Mouse (Mus musculus) thymus, adult 2 months (tissue): ENCODE results near the gene Gm4307. TPM values are rescaled to one million over a fixed set of nuclear protein-coding genes. Genes with fewer than 3 reads are reported as not detected.
"Not testable (repeated sequence)": the region's sequence is repeated elsewhere in the genome, so short reads cannot be mapped to it uniquely, and the experiment has no call there.

ENCODE experiments used
- DNase-seq: peaks from one replicate; pipeline ENCODE4 v3.0.0; 2021
- H3K27ac ChIP-seq: fragments of 200-500 bp; 2 replicates; pipeline ENCODE4 v1.5.1; 2012; ENCODE audit warnings: low read length, control low read depth; ENCODE audit not compliant: control insufficient read depth, insufficient read depth
- H3K27me3 ChIP-seq: fragments of 200-500 bp; 2 replicates; pipeline ENCODE4 v1.6.1; 2012; ENCODE audit warnings: mild to moderate bottlenecking, low read length, moderate library complexity, mixed read lengths; ENCODE audit not compliant: control insufficient read depth, insufficient read depth
- H3K36me3 ChIP-seq: fragments of 200-500 bp; 2 replicates; pipeline ENCODE4 v1.6.1; 2012; ENCODE audit warnings: mild to moderate bottlenecking, low read length, moderate library complexity; ENCODE audit not compliant: control insufficient read depth, insufficient read depth
- H3K4me1 ChIP-seq: fragments of 200-500 bp; replicated peaks from 2 replicates; pipeline ENCODE4 v1.6.1; 2012; ENCODE audit warnings: low read length; ENCODE audit not compliant: control insufficient read depth, insufficient read depth
- H3K4me3 ChIP-seq: fragments of 200-500 bp; 2 replicates; pipeline ENCODE4 v1.5.1; 2012; ENCODE audit warnings: mild to moderate bottlenecking, low read length, control low read depth, moderate library complexity; ENCODE audit not compliant: control insufficient read depth, insufficient read depth
- WGBS: fragments of 180-500 bp; shearing (Covaris S2); methylation state at CpG from one replicate; pipeline ENCODE4 v1.1.7; 2018; 5-methylcytosine and 5-hydroxymethylcytosine counted together
- polyA plus RNA-seq: library from polyadenylated mRNA; depleted of rRNA; stranded (reverse); fragments of >200 nt; gene quantifications from 2 replicates; pipeline ENCODE4 v1.2.3, GENCODE M21; 2012; rRNA removed

Gm4307 gene
- not detected in 2 replicates for polyA plus RNA-seq

DNA sequence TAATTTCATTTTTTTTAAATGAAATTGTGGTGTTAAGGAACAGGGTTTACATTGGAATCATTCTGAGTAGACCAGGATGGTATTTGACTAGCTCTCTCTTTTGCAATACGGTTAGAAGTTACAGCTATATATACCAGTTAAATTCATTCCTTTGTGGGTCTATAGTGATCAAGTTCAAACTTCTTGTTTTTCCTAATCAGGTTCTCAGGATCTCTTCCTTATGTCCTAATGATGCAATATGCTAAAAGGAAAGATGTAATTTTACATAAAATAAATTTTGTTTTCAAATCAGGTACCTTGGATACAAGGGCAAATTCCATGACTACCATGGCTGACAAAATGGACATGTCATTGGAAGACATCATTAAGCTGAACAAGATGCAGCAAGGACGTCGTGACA, at the start of gene Gm4307:
Gene Gm4307 (plus strand): TSS at position 301 of the 400 bp plus-strand sequence.
- H3K4me1 ChIP-seq, H3K36me3 ChIP-seq, H3K4me3 ChIP-seq, H3K27ac ChIP-seq, H3K27me3 ChIP-seq, DNase-seq: not testable (repeated sequence)
- WGBS = no CpG with 5 or more reads among the region's 3 CpGs

DNA sequence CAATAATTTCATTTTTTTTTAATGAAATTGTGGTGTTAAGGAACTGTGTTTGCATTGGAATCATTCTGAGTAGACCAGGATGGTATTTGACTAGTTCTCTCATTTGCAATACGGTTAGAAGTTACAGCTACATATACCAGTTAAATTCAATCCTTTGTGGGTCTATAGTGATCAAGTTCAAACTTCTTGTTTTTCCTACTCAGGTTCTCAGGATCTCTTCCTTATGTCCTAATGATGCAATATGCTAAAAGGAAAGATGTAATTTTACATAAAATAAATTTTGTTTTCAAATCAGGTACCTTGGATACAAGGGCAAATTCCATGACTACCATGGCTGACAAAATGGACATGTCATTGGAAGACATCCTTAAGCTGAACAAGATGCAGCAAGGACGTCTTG, 25.8 kb upstream of the Gm4307 start, which contains the start of gene Gm4301:
Gene Gm4301 (plus strand): TSS at position 301 of the 400 bp plus-strand sequence.
- H3K36me3 ChIP-seq, H3K4me3 ChIP-seq, H3K27me3 ChIP-seq, H3K27ac ChIP-seq, H3K4me1 ChIP-seq, DNase-seq: not testable (repeated sequence)
- WGBS = no CpG with 5 or more reads among the region's 2 CpGs

- H3K27me3 ChIP-seq, H3K36me3 ChIP-seq, DNase-seq, H3K27ac ChIP-seq, H3K4me1 ChIP-seq, H3K4me3 ChIP-seq: not testable (repeated sequence)
- no CpG with 5 or more reads among the region's 3 CpGs for WGBS
These were observed 20.6 kb upstream of the Gm4307 start, which contains the start of gene Gm4302 for GRCm38 (mm10) chr10:100340536-100340935. Gene Gm4302 (plus strand): TSS chr10:100340836.

GRCm38 (mm10) chr10:100345672-100346071, 15.5 kb upstream of the Gm4307 start, which contains the start of gene Gm4303:
Gene Gm4303 (plus strand): TSS chr10:100345972.
- not testable (repeated sequence) for H3K4me3 ChIP-seq, H3K27me3 ChIP-seq, H3K36me3 ChIP-seq, H3K27ac ChIP-seq, H3K4me1 ChIP-seq, DNase-seq
- no CpG with 5 or more reads among the region's 3 CpGs for WGBS

DNA sequence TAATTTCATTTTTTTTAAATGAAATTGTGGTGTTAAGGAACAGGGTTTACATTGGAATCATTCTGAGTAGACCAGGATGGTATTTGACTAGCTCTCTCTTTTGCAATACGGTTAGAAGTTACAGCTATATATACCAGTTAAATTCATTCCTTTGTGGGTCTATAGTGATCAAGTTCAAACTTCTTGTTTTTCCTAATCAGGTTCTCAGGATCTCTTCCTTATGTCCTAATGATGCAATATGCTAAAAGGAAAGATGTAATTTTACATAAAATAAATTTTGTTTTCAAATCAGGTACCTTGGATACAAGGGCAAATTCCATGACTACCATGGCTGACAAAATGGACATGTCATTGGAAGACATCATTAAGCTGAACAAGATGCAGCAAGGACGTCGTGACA, 10.3 kb upstream of the Gm4307 start, which contains the start of gene Gm4305:
Gene Gm4305 (plus strand): TSS at position 301 of the 400 bp plus-strand sequence.
- H3K4me3 ChIP-seq, H3K27ac ChIP-seq, H3K36me3 ChIP-seq, H3K4me1 ChIP-seq, DNase-seq, H3K27me3 ChIP-seq: not testable (repeated sequence)
- no CpG with 5 or more reads among the region's 3 CpGs for WGBS

DNA sequence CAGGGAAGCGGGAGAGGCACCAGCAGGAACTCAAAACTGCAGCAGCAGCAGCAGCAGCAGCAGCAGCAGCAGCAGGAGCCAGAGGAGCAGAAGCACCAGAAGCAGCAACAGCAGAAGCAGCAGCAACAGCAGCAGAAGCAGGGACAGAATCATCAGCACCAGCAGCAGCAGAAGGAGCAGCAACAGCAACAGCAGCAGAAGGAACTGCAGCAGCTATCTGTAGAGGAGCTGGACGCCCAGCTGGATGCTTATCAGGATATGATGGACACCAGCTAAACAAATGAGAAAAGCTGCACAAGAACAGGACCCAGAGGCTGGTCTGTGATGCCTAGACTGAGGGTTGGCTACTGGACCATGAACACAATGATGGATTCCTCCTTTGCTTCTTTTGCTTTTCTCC, 4.3 kb upstream of the Gm4307 start:
- 83% methylated on average over 2 of the region's 2 CpGs for WGBS
- H3K4me1 ChIP-seq, H3K27ac ChIP-seq, H3K27me3 ChIP-seq, H3K4me3 ChIP-seq, H3K36me3 ChIP-seq: not testable (repeated sequence)
- peak; percentile 1 for DNase-seq

GRCm38 (mm10) chr10:100382460-100382859, 21.3 kb downstream of the Gm4307 start, which contains the start of gene Gm4312:
Gene Gm4312 (minus strand): TSS chr10:100382560.
- not testable (repeated sequence) for H3K27ac ChIP-seq, DNase-seq, H3K4me3 ChIP-seq, H3K27me3 ChIP-seq, H3K4me1 ChIP-seq, H3K36me3 ChIP-seq
- no CpG with 5 or more reads among the region's 2 CpGs for WGBS

- not testable (repeated sequence) for H3K4me1 ChIP-seq, H3K27me3 ChIP-seq, H3K36me3 ChIP-seq, DNase-seq, H3K4me3 ChIP-seq, H3K27ac ChIP-seq
- WGBS = 77% methylated on average over 6 of the region's 6 CpGs
These were observed 41.2 kb downstream of the Gm4307 start for GRCm38 (mm10) chr10:100402301-100402700.

Other genes with a start within 250 kb of the Gm4307 start
- gene Gm4301, start 25.7 kb upstream of the Gm4307 start, polyA plus RNA-seq = not detected in 2 replicates
- not detected in 2 replicates for gene Gm4302, start 20.5 kb upstream of the Gm4307 start, polyA plus RNA-seq
- not detected in 2 replicates for gene Gm4303, start 15.4 kb upstream of the Gm4307 start, polyA plus RNA-seq
- gene Gm4305, start 10.2 kb upstream of the Gm4307 start, polyA plus RNA-seq = not detected in 2 replicates
- not detected in 2 replicates for gene Gm4312, start 21.2 kb downstream of the Gm4307 start, polyA plus RNA-seq
- gene Tmtc3, start 126.0 kb downstream of the Gm4307 start, polyA plus RNA-seq = 5.3 and 5.7 TPM in 2 replicates
- gene Cep290, start 126.2 kb downstream of the Gm4307 start, polyA plus RNA-seq = 0.40 TPM in 2 replicates
- 8.0 and 10.0 TPM in 2 replicates for gene 4930430F08Rik, start 229.1 kb downstream of the Gm4307 start, polyA plus RNA-seq
- not detected in 2 replicates for gene 1700017N19Rik, start 229.1 kb downstream of the Gm4307 start, polyA plus RNA-seq